In genomic region chr6:66271414-66272206, GRCm38 (mm10) we compare ENCODE assay signal across 1 mouse cellular context.
TF ChIP-seq lines count a peak whose summit lies in the region.

No protein-coding gene starts in this region.

TF ChIP-seq in MEL, 35 proteins besides CTCF, POLR2A, EP300 and RAD21 (continued from another document):
- TF ChIP-seq POLR2AphosphoS5 (IDR thresholded peaks at IDR 0.05; ENCODE audit: borderline replicate concordance, low read depth, low read length) (no peak; the same call in 1 of the 2 replicates), E2F4 (IDR thresholded peaks at IDR 0.05; ENCODE audit: borderline replicate concordance, low read depth, low read length) (no peak), HCFC1 (IDR thresholded peaks at IDR 0.05; ENCODE audit: low read depth, low read length) (no peak), SIN3A (IDR thresholded peaks at IDR 0.05; ENCODE audit: low read length) (peak; percentile 59; the same call in 1 of the 2 replicates), ZMIZ1 (IDR thresholded peaks at IDR 0.05; ENCODE audit: low read depth, low read length) (no peak), MAZ (IDR thresholded peaks at IDR 0.05; ENCODE audit: low read depth, low read length) (no peak), UBTF (IDR thresholded peaks at IDR 0.05; ENCODE audit: borderline replicate concordance, insufficient read depth, low read depth, low read length) (no peak), BHLHE40 (IDR thresholded peaks at IDR 0.05; ENCODE audit: borderline replicate concordance, low read depth, low read length) (no peak), MYB (IDR thresholded peaks at IDR 0.05; ENCODE audit: low read depth, low read length) (peak; percentile 96), CHD1 (IDR thresholded peaks at IDR 0.05; ENCODE audit: low read depth, low read length) (0 out of 2 replicates have a peak, but pooled peaks have one; percentile 7), MYC (IDR thresholded peaks at IDR 0.05; ENCODE audit: low read depth, low read length) (no peak), POLR2AphosphoS2 (IDR thresholded peaks at IDR 0.05; ENCODE audit: low read length) (no peak), MXI1 (IDR thresholded peaks at IDR 0.05; ENCODE audit: low read depth, low read length) (no peak), TCF12 (IDR thresholded peaks at IDR 0.05; ENCODE audit: low read depth, low read length) (peak; percentile 91), MAX (IDR thresholded peaks at IDR 0.05; ENCODE audit: low read length) (no peak), ETS1 (IDR thresholded peaks at IDR 0.05; ENCODE audit: low read depth, low read length) (peak; percentile 83), NRF1 (IDR thresholded peaks at IDR 0.05; ENCODE audit: insufficient read depth, low read depth, low read length, poor library complexity, severe bottlenecking) (no peak), ZKSCAN1 (IDR thresholded peaks at IDR 0.05; ENCODE audit: low read depth, low read length) (no peak), TBP (IDR thresholded peaks at IDR 0.05; ENCODE audit: low read depth, low read length) (no peak)
